Mouse (Mus musculus): ENCODE measurements at regions not wholly inside any gene's neighbourhood (a gene's known extent, or its start where the extent isn't known, plus 50 kb on each side); places are given as distances from the start of the nearest gene placed in this dataset.

DNA sequence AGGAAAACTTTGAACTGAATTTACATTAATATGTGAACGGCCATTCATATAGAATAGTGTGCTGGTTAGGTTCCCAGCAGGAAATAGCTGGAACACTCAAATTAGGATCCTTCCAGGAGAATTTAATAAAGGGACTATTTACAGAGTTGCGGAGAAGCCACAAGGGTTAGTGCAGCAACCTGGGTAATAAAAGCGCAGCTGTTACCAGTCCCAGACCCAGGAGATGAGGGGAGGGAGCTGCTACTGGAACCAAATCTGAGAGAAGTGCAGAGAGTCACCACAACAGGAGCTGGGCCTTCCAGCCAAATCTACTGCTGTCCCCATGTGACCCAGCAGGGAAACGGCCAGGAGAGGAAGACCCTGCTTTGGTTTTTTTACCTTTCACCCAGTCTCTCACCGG is 54.6 kb upstream of the Smarca2 start:
- Histone ChIP-seq H3K4me3 (replicated peaks; ENCODE audit: extremely low read depth, low read depth, low read length) (no peak overlapping the region), H3K4me1 (ENCODE audit: control insufficient read depth, insufficient read depth, low read length) (no peaks in the 10 kb centered on the region)
- WGBS, result 66% methylated on average over 5 of the region's 5 CpGs
- TF ChIP-seq POLR2A (IDR thresholded peaks at IDR 0.05; ENCODE audit: borderline replicate concordance, extremely low read depth, low read depth, low read length) (no peak), CTCF (IDR thresholded peaks at IDR 0.05; ENCODE audit: insufficient read depth, low read length) (no peak)
- no peak for DNase-seq

Data from lung, adult 2 months (tissue).